Mouse (Mus musculus) midbrain, postnatal 0 days (tissue): ENCODE results near the gene D6Ertd527e. TPM values are rescaled to one million over a fixed set of nuclear protein-coding genes. Genes with fewer than 3 reads are reported as not detected.

ENCODE experiments used
- ATAC-seq: fragments of 200-750 bp; cut with Nextera tagmentation; 2 replicates; pipeline ENCODE4 v1.8.0; 2017; ENCODE audit warnings: moderate number of reproducible peaks, mild to moderate bottlenecking, moderate TSS enrichment, moderate library complexity; ENCODE audit not compliant: low FRiP score
- DNase-seq: peaks from one replicate; pipeline ENCODE4 v3.0.0-alpha.2; 2015; ENCODE audit warnings: low spot score
- H3K27ac ChIP-seq: fragments of 300-500 bp; sonication (generic); 2 replicates; pipeline ENCODE4 v1.5.1; 2014; ENCODE audit warnings: low read depth, mild to moderate bottlenecking, low read length, mixed read lengths
- H3K27me3 ChIP-seq: fragments of 300-500 bp; sonication (generic); 2 replicates; pipeline ENCODE4 v1.6.1; 2014; ENCODE audit warnings: low read length, control low read depth, mixed read lengths; ENCODE audit not compliant: insufficient read depth
- H3K36me3 ChIP-seq: fragments of 300-500 bp; sonication (generic); 2 replicates; pipeline ENCODE4 v1.6.1; 2014; ENCODE audit warnings: low read length, control low read depth, mixed read lengths; ENCODE audit not compliant: insufficient read depth
- H3K4me1 ChIP-seq: fragments of 300-500 bp; sonication (generic); 2 replicates; pipeline ENCODE4 v1.6.1; 2014; ENCODE audit warnings: mild to moderate bottlenecking, control low read depth, antibody characterized with exemption, low read length, mixed read lengths; ENCODE audit not compliant: insufficient read depth
- H3K4me2 ChIP-seq: fragments of 300-500 bp; sonication (generic); 2 replicates; pipeline ENCODE4 v1.6.1; 2014; ENCODE audit warnings: low read depth, mild to moderate bottlenecking, low read length, mixed read lengths; ENCODE audit not compliant: poor library complexity, severe bottlenecking
- H3K4me3 ChIP-seq: fragments of 300-500 bp; sonication (generic); 2 replicates; pipeline ENCODE4 v1.5.1; 2014; ENCODE audit warnings: low read depth, mild to moderate bottlenecking, low read length, moderate library complexity
- H3K9ac ChIP-seq: fragments of 300-500 bp; sonication (generic); replicated peaks from 2 replicates; pipeline ENCODE4 v1.6.1; 2014; ENCODE audit warnings: mild to moderate bottlenecking, low read length, moderate library complexity, mixed read lengths; ENCODE audit not compliant: poor library complexity, severe bottlenecking
- H3K9me3 ChIP-seq: fragments of 300-500 bp; sonication (generic); 2 replicates; pipeline ENCODE4 v1.6.1; 2016; ENCODE audit warnings: low read length, control low read depth
- CTCF ChIP-seq: IDR thresholded peaks from 2 replicates; pipeline ENCODE4 v1.5.1; 2016; ENCODE audit warnings: antibody characterized with exemption, mild to moderate bottlenecking
- WGBS: fragments of 180-500 bp; shearing (Covaris S2); extraction: QIAGEN DNeasy Blood & Tissue Kit; methylation state at CpG from one replicate; pipeline ENCODE4 v1.1.7; 2014; 5-methylcytosine and 5-hydroxymethylcytosine counted together
- polyA plus RNA-seq: library from polyadenylated mRNA; unstranded; fragments of >200 nt; fragmentation: Nextera tagmentation; extraction: Ambion mirVana; gene quantifications from 2 replicates; pipeline ENCODE4 v1.2.1, GENCODE M21; 2015
- total RNA-seq: library from RNA; depleted of rRNA; stranded (reverse); fragments of >200 nt; gene quantifications from 2 replicates; pipeline ENCODE4 v1.2.3, GENCODE M21; 2014; rRNA removed

The D6Ertd527e gene
- total RNA-seq (0.77 TPM in 1 of 2 replicates, not detected in the other), polyA plus RNA-seq (0.12 and 0.41 TPM in 2 replicates)

DNA sequence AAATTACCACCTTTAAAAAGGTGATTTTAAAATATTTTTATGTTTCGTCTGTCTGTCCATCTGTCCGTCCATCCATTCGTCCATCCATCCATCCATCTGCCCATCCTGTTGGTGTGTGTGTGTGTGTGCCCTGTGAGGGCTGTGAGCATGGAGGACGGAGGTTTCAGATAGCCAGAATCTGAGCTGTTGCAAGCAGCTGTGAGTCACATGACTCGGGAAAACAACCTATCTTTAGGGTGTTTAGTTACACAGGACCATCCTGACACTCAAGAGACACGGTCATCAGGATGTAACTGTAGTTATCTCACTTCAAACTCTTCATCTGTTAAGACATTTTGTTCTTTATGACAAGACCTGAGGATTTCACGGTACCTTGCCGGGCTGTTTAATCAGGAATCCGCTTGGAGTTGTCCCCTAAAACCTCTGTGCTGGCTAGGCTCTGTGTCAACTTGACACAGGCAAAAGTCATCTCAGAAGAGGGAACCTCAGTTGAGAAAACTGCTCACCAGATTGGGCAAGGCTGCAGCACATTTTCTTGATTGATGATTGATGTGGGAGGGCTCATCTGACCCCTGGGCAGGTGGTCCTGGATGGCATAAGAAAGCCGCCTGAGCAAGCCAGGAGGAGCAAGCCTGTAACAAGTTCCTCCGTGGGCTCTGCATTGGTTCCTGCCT, at the start of gene D6Ertd527e:
D6Ertd527e (plus strand) TSS at position 624 of the 674 bp plus-strand sequence.
- ATAC-seq, result no peak

DNA sequence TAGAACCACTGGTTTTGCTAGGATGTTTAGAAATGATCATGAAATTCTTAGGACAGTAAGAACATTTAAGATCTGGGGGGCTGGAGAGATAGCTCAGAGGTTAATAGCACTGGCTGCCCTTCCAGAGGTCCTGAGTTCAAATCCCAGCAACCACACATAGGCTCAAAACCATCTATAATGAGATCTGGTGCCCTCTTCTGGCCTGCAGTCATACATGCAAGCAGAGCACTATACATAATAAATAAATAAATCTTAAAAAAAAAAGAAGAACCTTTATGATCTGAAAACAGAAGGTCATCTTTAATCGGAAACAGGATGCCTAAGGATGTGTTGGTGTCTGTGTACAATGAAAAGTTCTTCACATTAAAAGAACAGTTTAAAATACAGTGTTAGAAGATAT, 44.8 kb upstream of the D6Ertd527e start:
- H3K4me3 ChIP-seq, result no peak overlapping the region
- no peaks in the 10 kb centered on the region for H3K9me3 ChIP-seq
- WGBS, result 97% methylated on average over 1 of the region's 1 CpGs
- H3K27me3 ChIP-seq, result no peaks in the 10 kb centered on the region
- TF ChIP-seq CTCF, result peak; percentile 47
- no peak overlapping the region for H3K27ac ChIP-seq
- ATAC-seq, result no peak
- peaks cover 59% of the 10 kb centered on the region for H3K36me3 ChIP-seq
- H3K9ac ChIP-seq, result no peak overlapping the region
- H3K4me2 ChIP-seq, result no peak overlapping the region
- no peaks in the 10 kb centered on the region for H3K4me1 ChIP-seq
- DNase-seq, result no peak

More for the DNA sequence above, at the start of gene D6Ertd527e:
- 87% methylated on average over 11 of the region's 11 CpGs for WGBS
- H3K9ac ChIP-seq, result no peak within 1 kb of the TSS
- H3K27ac ChIP-seq, result no peak within 1 kb of the TSS
- no peaks in the 10 kb centered on the region for H3K27me3 ChIP-seq
- H3K4me2 ChIP-seq, result no peak within 1 kb of the TSS
- no peak within 1 kb of the TSS for H3K4me3 ChIP-seq
- H3K9me3 ChIP-seq, result no peaks in the 10 kb centered on the region
- TF ChIP-seq CTCF, result no peak
- DNase-seq, result no peak
- no peaks in the 10 kb centered on the region for H3K36me3 ChIP-seq
- H3K4me1 ChIP-seq, result peaks cover 14% of the 10 kb centered on the region; the same call in 1 of the 2 replicates

DNA sequence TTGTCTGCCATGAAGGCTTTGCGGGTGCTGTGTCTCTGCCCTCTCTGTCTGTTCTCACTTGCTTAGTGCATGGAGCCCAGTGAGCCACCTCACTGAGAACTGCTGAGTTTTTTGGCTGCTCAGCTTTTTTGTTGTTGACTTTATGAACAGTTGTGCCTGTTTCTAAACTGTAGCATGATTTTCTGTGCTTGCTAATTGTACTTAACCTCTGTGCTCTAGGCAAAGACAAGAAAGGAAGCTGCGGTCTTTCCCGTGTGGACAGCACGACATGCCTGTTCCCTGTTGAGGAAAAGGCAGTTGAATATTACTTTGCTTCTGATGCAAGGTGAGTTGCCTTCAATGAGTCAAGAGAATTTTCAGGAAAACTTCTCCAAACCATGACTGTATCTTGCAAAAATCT, 41.0 kb upstream of the D6Ertd527e start:
- no peaks in the 10 kb centered on the region for H3K9me3 ChIP-seq
- no peaks in the 10 kb centered on the region for H3K4me1 ChIP-seq
- no peak for TF ChIP-seq CTCF
- no peak overlapping the region for H3K27ac ChIP-seq
- H3K36me3 ChIP-seq, result peaks cover 62% of the 10 kb centered on the region
- H3K4me3 ChIP-seq, result no peak overlapping the region
- ATAC-seq (no peak), DNase-seq (no peak)
- no peak overlapping the region for H3K4me2 ChIP-seq
- H3K27me3 ChIP-seq, result no peaks in the 10 kb centered on the region
- WGBS, result 94% methylated on average over 4 of the region's 4 CpGs
- no peak overlapping the region for H3K9ac ChIP-seq

DNA sequence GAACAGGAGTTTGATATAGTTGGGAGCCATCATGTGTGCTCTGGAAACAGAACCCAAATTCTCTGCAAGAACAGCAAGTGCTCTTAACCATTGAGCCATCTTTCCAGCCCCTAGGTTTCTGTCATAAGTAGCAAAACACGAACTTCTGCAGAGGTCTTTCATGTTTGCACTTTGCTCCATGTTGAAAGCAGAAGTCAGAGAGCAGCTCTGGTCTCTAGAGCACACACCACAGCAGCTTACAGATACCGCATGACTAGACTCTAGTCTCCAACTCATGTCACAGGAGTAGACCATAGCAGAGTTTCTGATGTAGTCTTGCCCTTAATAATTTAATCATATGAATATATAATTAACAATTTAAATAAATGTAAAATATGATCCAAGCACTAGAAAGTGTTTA, 36.3 kb upstream of the D6Ertd527e start:
- H3K9me3 ChIP-seq, result no peaks in the 10 kb centered on the region
- no peak for DNase-seq
- no peak for TF ChIP-seq CTCF
- H3K27ac ChIP-seq, result no peak overlapping the region
- peaks cover 70% of the 10 kb centered on the region for H3K36me3 ChIP-seq
- H3K4me3 ChIP-seq, result no peak overlapping the region
- H3K4me2 ChIP-seq, result no peak overlapping the region
- no peak for ATAC-seq
- no peaks in the 10 kb centered on the region for H3K4me1 ChIP-seq
- no peak overlapping the region for H3K9ac ChIP-seq
- no peaks in the 10 kb centered on the region for H3K27me3 ChIP-seq
- WGBS, result 91% methylated on average over 2 of the region's 2 CpGs

DNA sequence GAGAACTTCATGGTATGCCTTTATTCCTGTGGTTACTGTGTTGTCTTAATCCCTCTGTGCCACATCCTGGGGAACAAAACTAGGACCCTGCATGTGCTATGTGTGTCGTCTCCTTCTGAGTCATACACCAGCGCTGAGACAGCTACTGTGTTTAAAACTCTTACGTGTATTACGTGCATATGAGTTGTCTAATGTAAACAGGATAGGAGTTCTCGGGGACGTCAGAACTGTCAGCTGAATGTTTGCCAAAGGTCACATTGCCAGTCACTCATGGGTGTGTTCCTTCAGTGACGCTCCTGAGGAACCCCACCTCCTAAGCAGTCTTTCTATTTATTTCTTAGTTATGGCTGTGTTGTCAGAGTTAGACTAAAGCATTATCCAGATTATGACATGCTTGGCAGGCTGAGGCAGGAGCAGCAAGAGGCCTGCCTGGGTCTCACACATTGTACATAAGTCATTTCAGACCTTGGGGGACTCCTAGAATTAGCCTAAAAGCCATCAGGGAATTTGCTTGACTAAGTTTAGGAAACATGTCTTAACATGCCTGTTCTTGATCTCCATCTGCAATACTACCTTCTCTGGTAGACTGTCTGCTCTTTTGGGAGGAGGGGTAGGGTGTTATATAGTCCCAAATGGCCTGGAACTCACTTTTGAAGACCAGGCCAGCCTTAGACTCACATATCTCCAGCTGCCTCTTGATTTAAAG, 35.2 kb upstream of the D6Ertd527e start:
- Histone ChIP-seq H3K9me3 (no peaks in the 10 kb centered on the region), H3K27ac (no peak overlapping the region), H3K4me2 (no peak overlapping the region), H3K27me3 (no peaks in the 10 kb centered on the region), H3K4me3 (no peak overlapping the region), H3K9ac (no peak overlapping the region), H3K36me3 (peaks cover 69% of the 10 kb centered on the region), H3K4me1 (no peaks in the 10 kb centered on the region)
- WGBS, result 79% methylated on average over 7 of the region's 7 CpGs
- DNase-seq, result no peak
- TF ChIP-seq CTCF, result no peak
- ATAC-seq, result no peak

DNA sequence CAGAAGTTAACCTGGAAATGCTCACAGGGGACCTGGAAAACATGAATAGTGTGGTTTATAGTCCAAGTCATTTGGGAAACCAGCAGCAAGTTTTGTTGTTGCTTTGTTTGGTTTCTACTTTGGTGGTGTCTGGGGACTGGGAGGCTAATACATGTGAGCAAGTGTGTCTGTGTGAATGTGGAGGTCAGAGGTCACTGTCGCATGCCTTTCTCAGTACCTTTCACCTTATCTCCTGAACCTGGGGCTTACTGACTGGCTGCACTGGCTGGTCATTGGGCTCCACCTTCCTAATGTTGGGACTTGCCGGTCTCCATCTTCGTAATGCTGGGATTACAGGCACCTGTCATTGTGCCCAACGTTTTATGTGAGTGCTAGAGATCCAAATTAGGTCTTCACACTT, 33.9 kb upstream of the D6Ertd527e start:
- Histone ChIP-seq H3K4me3 (no peak overlapping the region), H3K27me3 (no peaks in the 10 kb centered on the region), H3K9me3 (no peaks in the 10 kb centered on the region), H3K27ac (no peak overlapping the region), H3K9ac (no peak overlapping the region), H3K36me3 (peaks cover 60% of the 10 kb centered on the region), H3K4me1 (no peaks in the 10 kb centered on the region), H3K4me2 (no peak overlapping the region)
- DNase-seq (no peak), ATAC-seq (no peak)
- WGBS, result 92% methylated on average over 4 of the region's 4 CpGs
- no peak for TF ChIP-seq CTCF
